Mouse (Mus musculus) liver, embryonic 14.5 days (tissue): ENCODE data around the gene Spata2. TPM values are rescaled to one million over a fixed set of nuclear protein-coding genes. Genes with fewer than 3 reads are reported as not detected.

ENCODE experiments used
- ATAC-seq: fragments of 200-750 bp; cut with Nextera tagmentation; 2 replicates; pipeline ENCODE4 v1.8.0; 2017; ENCODE audit warnings: moderate number of reproducible peaks, mild to moderate bottlenecking, moderate library complexity; ENCODE audit not compliant: insufficient read depth
- DNase-seq, 3 experiments: peaks; one replicate each; pipeline ENCODE4 v3.0.0-alpha.2; 2012 to 2013; ENCODE audit warnings: low read depth in 3 of 3, low spot score in 3 of 3
- H3K27ac ChIP-seq: fragments of 300-500 bp; sonication (generic); 2 replicates; pipeline ENCODE4 v1.5.1; 2014; ENCODE audit warnings: moderate library complexity, mild to moderate bottlenecking, control low read depth, inconsistent platforms
- H3K27me3 ChIP-seq: fragments of 300-500 bp; sonication (generic); 2 replicates; pipeline ENCODE4 v1.6.1; 2014; ENCODE audit warnings: mild to moderate bottlenecking, low read length, moderate library complexity; ENCODE audit not compliant: control insufficient read depth, insufficient read depth
- H3K36me3 ChIP-seq: fragments of 300-500 bp; sonication (generic); replicated peaks from 2 replicates; pipeline ENCODE4 v1.6.1; 2014; ENCODE audit warnings: low read depth; ENCODE audit not compliant: control insufficient read depth, insufficient read depth
- H3K4me1 ChIP-seq, 2 experiments: fragments of 200-500 bp in 1 of 2; fragments of 300-500 bp in 1 of 2; sonication (generic) in 1 of 2; replicated peaks; 2 replicates each; pipeline ENCODE4 v1.6.1; 2012 to 2014; ENCODE audit warnings: antibody characterized with exemption in 1 of 2, inconsistent platforms in 1 of 2, low read length in 1 of 2; ENCODE audit not compliant: control insufficient read depth in 2 of 2, insufficient read depth in 2 of 2
- H3K4me2 ChIP-seq: fragments of 300-500 bp; sonication (generic); 2 replicates; pipeline ENCODE4 v1.6.1; 2014; ENCODE audit warnings: low read depth, mild to moderate bottlenecking, control low read depth, moderate library complexity
- H3K4me3 ChIP-seq, 2 experiments: fragments of 200-500 bp in 1 of 2; fragments of 300-500 bp in 1 of 2; sonication (generic) in 1 of 2; 2 replicates each; pipeline ENCODE4 v1.5.1; 2012 to 2014; ENCODE audit warnings: low read depth in 2 of 2, low read length in 2 of 2, mild to moderate bottlenecking in 2 of 2, control low read depth in 1 of 2, inconsistent platforms in 1 of 2, moderate library complexity in 1 of 2; ENCODE audit not compliant: insufficient read depth in 1 of 2
- H3K9ac ChIP-seq: fragments of 300-500 bp; sonication (generic); replicated peaks from 2 replicates; pipeline ENCODE4 v1.6.1; 2014; ENCODE audit warnings: mild to moderate bottlenecking, control low read depth, moderate library complexity
- H3K9me3 ChIP-seq: fragments of 300-500 bp; sonication (generic); 2 replicates; pipeline ENCODE4 v1.6.1; 2016; ENCODE audit warnings: low read length, mixed read lengths; ENCODE audit not compliant: control insufficient read depth
- CTCF ChIP-seq: IDR thresholded peaks from 2 replicates; pipeline ENCODE4 v1.5.1; 2016; ENCODE audit warnings: antibody characterized with exemption, low read depth, control low read depth
- EP300 ChIP-seq: IDR thresholded peaks from 2 replicates; pipeline ENCODE4 v1.6.1; 2016; ENCODE audit warnings: antibody characterized with exemption, low read depth
- WGBS: fragments of 180-500 bp; shearing (Covaris S2); extraction: QIAGEN DNeasy Blood & Tissue Kit; methylation state at CpG from one replicate; pipeline ENCODE4 v1.1.7; 2014; ENCODE audit not compliant: insufficient replicate concordance; 5-methylcytosine and 5-hydroxymethylcytosine counted together
- polyA plus RNA-seq, 2 experiments: library from polyadenylated mRNA; depleted of rRNA in 1 of 2; stranded (reverse) in 1 of 2; unstranded in 1 of 2; fragments of >200 nt; fragmentation: Nextera tagmentation in 1 of 2; extraction: Ambion mirVana in 1 of 2; gene quantifications; 2 replicates each; pipeline versions ENCODE4 v1.2.1 to v1.2.3; 2012 to 2014

The Spata2 gene
- polyA plus RNA-seq, 2 experiments = 6.8 to 7.6 TPM

DNA sequence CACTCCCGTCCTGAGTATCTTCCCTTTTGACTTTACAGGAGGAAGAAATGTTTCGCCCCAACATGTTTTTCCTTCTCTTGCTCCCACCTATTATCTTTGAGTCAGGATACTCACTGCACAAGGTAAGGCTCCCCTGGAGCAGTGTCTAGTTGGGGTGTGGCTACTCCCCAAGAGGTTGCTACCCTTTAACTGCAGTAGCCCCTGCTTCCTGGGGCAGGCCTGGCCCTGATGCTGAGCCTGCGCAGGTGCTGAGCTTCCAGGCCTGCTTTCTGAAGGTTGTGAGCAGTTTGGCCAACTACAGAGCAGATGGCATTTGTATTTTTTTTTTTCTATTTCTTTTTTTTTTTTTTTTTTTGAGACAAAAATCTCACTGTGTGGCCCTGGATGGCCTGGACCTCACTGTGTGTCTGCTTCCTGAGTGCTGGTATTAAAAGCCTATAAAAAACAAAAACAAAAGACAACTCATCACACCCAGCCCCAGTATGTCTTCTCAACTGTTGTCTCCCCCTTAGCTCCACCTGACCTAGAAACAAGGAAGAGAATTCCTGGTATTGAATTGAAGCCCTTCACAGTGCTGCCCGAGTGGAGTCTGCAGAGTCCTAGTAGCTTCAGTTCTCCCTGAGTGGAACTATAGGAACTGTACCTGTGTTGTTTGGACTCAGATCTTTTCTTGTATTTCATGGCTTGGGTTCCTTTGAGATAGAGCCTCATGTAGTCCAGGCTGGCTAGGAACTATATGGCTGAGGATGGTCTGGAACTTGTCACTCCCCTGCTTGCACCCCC, 49.1 kb downstream of the Spata2 start:
- ATAC-seq = no peak
- DNase-seq = no peak
- H3K4me2 ChIP-seq = no peak overlapping the region
- H3K27me3 ChIP-seq = no peaks in the 10 kb centered on the region
- peaks cover 54% of the 10 kb centered on the region for H3K36me3 ChIP-seq
- peaks cover 22% of the 10 kb centered on the region in 2 experiments for H3K4me1 ChIP-seq
- 78% methylated on average over 4 of the region's 4 CpGs for WGBS
- no peak overlapping the region for H3K9ac ChIP-seq
- TF ChIP-seq CTCF (no peak), EP300 (no peak)
- no peak overlapping the region for H3K27ac ChIP-seq
- no peaks in the 10 kb centered on the region for H3K9me3 ChIP-seq
- no peak overlapping the region for H3K4me3 ChIP-seq

DNA sequence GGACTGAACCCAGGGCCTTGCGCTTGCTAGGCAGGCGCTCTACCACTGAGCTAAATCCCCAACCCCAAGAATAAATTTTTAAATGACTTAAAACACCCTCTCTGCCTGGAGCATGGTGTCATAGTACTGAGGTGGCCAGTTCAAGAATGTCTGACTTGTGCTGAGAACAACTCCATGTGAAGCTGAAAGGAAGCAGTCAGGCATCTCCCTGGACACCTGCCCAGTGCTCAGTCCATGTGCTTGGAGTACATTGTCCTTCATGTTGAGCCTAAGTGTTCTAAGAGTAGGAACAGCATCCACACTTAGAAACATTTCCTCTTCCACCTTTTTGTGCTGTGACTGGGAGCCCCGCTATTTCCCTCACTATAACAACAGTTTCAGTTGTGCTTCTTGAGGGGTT, 53.3 kb downstream of the Spata2 start:
- TF ChIP-seq EP300 (no peak), CTCF (no peak)

DNA sequence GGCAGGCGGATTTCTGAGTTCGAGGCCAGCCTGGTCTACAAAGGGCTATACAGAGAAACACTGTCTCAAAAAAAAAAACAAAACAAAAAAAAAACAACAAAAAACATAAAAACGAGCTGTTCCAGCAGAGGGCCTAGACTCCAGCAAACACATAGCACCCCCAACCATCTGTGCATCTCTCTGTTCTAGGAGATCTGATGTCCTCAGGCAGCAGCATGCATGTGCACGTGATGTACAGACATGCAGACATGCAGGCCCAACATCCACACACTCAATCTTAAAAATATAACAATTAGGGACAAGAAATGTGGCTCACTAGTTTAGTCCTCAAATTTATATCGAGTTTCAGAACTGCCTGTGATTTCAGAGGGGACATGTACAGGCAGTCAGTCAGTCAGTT, 56.3 kb downstream of the Spata2 start:
- DNase-seq (no peak), ATAC-seq (no peak)
- Histone ChIP-seq H3K9me3 (no peaks in the 10 kb centered on the region), H3K36me3 (peaks cover 44% of the 10 kb centered on the region), H3K4me2 (no peak overlapping the region), H3K27ac (no peak overlapping the region), H3K4me1 (peaks cover 5 to 7% of the 10 kb centered on the region in 2 experiments), H3K27me3 (no peaks in the 10 kb centered on the region), H3K4me3 (no peak overlapping the region), H3K9ac (no peak overlapping the region)
- TF ChIP-seq CTCF (no peak), EP300 (no peak)
- 65% methylated on average over 5 of the region's 5 CpGs for WGBS

More for the DNA sequence above, 53.3 kb downstream of the Spata2 start:
- Histone ChIP-seq H3K4me2 (no peak overlapping the region), H3K4me1 (no peaks in the 10 kb centered on the region), H3K4me3 (no peak overlapping the region), H3K9ac (no peak overlapping the region), H3K9me3 (no peaks in the 10 kb centered on the region), H3K36me3 (peaks cover 57% of the 10 kb centered on the region), H3K27me3 (no peaks in the 10 kb centered on the region), H3K27ac (no peak overlapping the region)
- WGBS = 88% methylated on average over 3 of the region's 3 CpGs
- no peak for DNase-seq
- no peak for ATAC-seq

DNA sequence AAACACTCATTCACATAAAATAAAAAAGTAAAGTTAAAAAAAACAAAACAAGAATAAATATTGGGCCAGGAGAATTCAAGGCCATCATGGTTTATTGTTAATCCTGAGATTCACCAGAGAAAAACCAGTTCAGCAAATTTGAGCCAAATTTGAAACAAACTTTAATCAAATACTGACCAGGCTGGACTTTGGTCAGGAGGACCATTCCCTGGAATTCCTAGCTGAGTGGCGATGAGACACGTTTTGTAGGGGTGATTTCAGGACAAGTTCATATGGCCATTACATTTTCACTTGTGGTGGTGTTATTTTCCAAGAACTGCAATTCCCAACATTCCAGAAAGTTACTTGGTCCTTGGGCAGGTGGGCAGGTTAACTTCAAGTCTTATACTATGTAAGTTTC, 57.1 kb downstream of the Spata2 start:
- WGBS = 80% methylated on average over 2 of the region's 2 CpGs
- no peak overlapping the region for H3K4me2 ChIP-seq
- no peak overlapping the region for H3K9ac ChIP-seq
- no peaks in the 10 kb centered on the region for H3K9me3 ChIP-seq
- TF ChIP-seq CTCF (no peak), EP300 (no peak)
- DNase-seq = no peak
- no peaks in the 10 kb centered on the region for H3K27me3 ChIP-seq
- H3K36me3 ChIP-seq = peaks cover 39% of the 10 kb centered on the region
- H3K4me3 ChIP-seq = no peak overlapping the region
- ATAC-seq = no peak
- no peak overlapping the region for H3K27ac ChIP-seq
- H3K4me1 ChIP-seq = peaks cover 11 to 15% of the 10 kb centered on the region in 2 experiments

DNA sequence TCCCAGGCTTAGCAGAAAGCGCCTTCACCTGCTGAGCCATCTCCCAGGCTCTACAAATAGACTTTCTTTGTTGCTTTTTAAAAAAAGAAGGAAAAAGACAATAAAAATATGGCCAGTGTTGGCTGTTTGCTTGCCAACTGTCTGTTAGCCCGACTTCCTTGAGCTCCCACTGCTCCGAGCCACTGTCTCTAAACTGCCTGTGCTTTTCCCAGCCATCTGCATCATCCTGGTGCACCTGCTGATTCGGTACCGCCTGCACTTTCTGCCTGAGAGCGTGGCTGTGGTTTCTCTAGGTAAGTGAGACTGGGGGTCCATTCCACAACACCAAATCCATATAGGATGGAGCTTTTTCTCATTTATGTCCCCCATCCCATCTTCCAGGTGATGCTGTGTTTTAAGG, 58.1 kb downstream of the Spata2 start:
- 93% methylated on average over 6 of the region's 6 CpGs for WGBS
- Histone ChIP-seq H3K36me3 (peaks cover 34% of the 10 kb centered on the region), H3K4me3 (no peak overlapping the region), H3K4me2 (no peak overlapping the region), H3K9ac (no peak overlapping the region), H3K9me3 (no peaks in the 10 kb centered on the region), H3K4me1 (peaks cover 14 to 20% of the 10 kb centered on the region in 2 experiments), H3K27me3 (no peaks in the 10 kb centered on the region), H3K27ac (no peak overlapping the region)
- no peak for ATAC-seq
- TF ChIP-seq EP300 = no peak
- no peak for TF ChIP-seq CTCF
- no peak for DNase-seq
